Mouse (Mus musculus): Measurements from ENCODE around the gene Pum2.

The Pum2 gene

DNA sequence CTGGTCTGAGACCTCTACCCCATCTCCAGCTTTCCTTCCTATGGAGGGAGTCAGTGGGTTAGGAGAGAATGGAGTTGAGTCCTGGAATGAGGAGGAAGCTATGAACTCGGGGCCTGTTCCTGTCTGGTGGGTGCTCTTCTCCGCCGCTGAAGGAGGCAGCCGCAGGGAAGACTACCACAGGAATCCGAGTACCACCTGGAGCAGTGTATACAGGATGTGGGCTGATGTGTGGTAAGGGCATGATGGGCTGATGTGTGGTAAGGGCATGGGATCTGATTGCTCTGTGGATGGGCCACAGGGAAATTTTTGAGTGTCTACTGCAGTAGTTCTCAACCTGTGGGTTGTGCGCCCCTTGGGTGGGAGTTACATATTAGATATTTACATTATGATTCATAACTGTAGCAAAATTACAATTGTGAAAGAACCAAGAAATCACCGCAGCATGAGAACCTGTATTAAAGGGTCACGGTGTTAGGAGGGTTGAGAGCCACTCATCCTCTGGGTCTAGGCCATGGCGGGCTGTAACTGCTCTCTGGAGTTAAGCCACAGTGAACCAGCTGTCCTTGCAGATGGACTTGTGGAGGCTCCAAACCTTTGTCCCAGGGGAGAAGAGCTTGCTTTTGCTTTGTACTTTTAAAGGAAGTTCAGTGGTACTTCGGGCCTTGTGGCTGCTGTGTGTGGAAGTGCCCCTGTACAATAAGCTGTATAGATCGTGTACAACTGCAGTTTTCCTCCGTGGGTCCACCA, 113.2 kb downstream of the Pum2 start:
- DNase-seq (ENCODE audit: extremely low read depth, low read depth, low spot score) = no peak

DNA sequence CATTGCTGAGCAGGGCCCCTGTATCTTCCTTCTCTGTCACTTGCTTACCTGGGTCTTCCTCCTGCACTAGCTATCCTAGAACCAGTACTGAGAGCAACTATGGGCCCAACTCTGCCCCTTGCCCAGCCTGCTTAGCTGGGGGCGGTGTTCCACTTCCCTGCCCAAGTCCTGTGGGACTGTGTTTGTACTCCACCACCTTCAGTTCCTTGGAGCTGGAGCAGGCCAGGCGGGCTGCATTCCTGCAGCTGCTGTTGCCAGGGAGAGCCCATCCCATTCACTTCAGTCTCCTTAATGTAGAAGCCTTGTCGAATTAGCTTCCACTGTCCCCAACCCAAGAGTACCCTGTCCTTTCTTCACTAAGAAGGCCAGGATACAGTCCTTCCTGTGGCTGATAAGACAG, 114.5 kb downstream of the Pum2 start:
- DNase-seq (ENCODE audit: extremely low read depth, low read depth, low spot score) = no peak

DNA sequence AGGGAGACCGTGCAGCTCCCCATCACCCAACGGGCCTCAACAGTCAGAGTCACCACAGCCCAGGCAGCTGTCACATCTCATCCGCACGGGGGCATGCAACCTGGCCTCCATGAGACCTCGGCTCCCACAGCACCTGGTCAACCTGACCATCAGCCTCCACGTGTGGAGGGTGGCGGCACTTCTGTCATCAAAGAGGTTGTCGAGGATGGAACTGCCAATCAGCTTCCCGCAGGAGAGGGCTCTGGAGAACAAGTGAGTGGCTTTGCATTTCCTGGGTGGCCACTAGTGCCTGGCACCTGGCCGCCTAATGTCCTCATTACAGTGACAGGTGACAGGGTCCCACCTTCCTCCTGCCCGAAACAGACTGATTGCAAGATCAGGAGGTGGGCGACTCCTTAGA, 116.7 kb downstream of the Pum2 start:
- no peak for DNase-seq (ENCODE audit: extremely low read depth, low read depth, low spot score)

DNA sequence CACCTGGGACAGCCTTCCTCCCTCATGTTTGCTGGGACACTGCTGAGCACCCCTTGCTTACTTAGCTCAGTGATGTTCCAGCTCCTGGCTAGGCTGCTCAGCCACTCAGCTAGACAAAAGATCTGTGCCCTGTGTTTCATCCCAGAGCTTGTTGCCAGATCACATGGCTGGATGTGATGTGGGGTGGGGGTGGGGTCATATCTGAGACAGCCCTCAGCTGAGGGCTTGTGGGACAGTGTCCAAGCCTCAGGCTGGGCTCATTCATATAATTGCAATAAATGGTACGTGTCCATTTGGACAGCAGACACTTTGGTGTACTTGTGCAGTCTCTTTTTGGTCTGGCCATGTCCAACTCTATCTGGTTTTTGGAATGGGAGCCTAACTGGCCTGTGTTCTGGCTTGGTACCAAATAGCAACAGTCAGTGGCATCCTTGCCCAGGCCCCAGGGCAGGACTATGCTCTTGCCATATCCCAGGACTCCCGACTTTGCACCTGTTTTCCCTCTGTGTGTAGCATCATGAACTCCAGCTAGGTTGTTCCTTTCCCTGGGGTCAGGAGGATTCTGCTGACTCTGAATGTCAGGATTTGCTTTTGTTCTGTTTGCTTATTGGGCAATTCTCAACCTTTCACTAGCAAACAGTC, 119.6 kb downstream of the Pum2 start:
- DNase-seq (ENCODE audit: extremely low read depth, low read depth, low spot score) = no peak

- no peak for DNase-seq (ENCODE audit: extremely low read depth, low read depth, low spot score)
Measured at GRCm38 (mm10) chr12:8797936-8798335, 124.0 kb downstream of the Pum2 start.

- no peak for DNase-seq (ENCODE audit: extremely low read depth, low read depth, low spot score)
Measured at GRCm38 (mm10) chr12:8798486-8799020, 124.6 kb downstream of the Pum2 start.
